Mouse (Mus musculus): ENCODE measurements around the gene Tlk2.

GRCm38 (mm10) chr11:105292124-105293071 lies 113.8 kb downstream of the Tlk2 start, which contains the start of gene Mrc2:
- TF ChIP-seq CTCF (IDR thresholded peaks at IDR 0.05) (0 out of 2 replicates have a peak, but pooled peaks have one; percentile 30), EP300 (IDR thresholded peaks at IDR 0.05) (no peak; the same call in 1 of the 2 replicates)
